Mouse (Mus musculus) intestine, embryonic 14.5 days (tissue): Measurements from ENCODE around the gene H2al1i. TPM values are rescaled to one million over a fixed set of nuclear protein-coding genes. Genes with fewer than 3 reads are reported as not detected.
"Not testable (repeated sequence)": the region's sequence is repeated elsewhere in the genome, so short reads cannot be mapped to it uniquely, and the experiment has no call there.

Experiments used
- ATAC-seq: fragments of 200-750 bp; cut with Nextera tagmentation; replicated peaks from 2 replicates; pipeline ENCODE4 v1.8.0; 2017; ENCODE audit warnings: low read depth, moderate number of reproducible peaks, moderate TSS enrichment, moderate library complexity; ENCODE audit not compliant: low FRiP score, low TSS enrichment
- DNase-seq: peaks from one replicate; pipeline ENCODE4 v3.0.0-alpha.2; 2018; ENCODE audit warnings: low spot score
- H3K27ac ChIP-seq: fragments of 300-500 bp; sonication (generic); 2 replicates; pipeline ENCODE4 v1.5.1; 2014; ENCODE audit warnings: low read depth, mild to moderate bottlenecking, control low read depth
- H3K27me3 ChIP-seq: fragments of 300-500 bp; sonication (generic); replicated peaks from 2 replicates; pipeline ENCODE4 v1.6.1; 2014; ENCODE audit warnings: low read length, control low read depth; ENCODE audit not compliant: control insufficient read depth, insufficient read depth
- H3K36me3 ChIP-seq: fragments of 300-500 bp; sonication (generic); 2 replicates; pipeline ENCODE4 v1.6.1; 2014; ENCODE audit warnings: low read length, control low read depth; ENCODE audit not compliant: control insufficient read depth, insufficient read depth
- H3K4me1 ChIP-seq: fragments of 300-500 bp; sonication (generic); replicated peaks from 2 replicates; pipeline ENCODE4 v1.6.1; 2014; ENCODE audit warnings: low read length, control low read depth, mixed read lengths; ENCODE audit not compliant: control insufficient read depth, insufficient read depth
- H3K4me2 ChIP-seq: fragments of 300-500 bp; sonication (generic); 2 replicates; pipeline ENCODE4 v1.6.1; 2014; ENCODE audit warnings: low read length
- H3K4me3 ChIP-seq: fragments of 300-500 bp; sonication (generic); 2 replicates; pipeline ENCODE4 v1.5.1; 2014; ENCODE audit warnings: low read depth, low read length, control low read depth, mixed read lengths
- H3K9ac ChIP-seq: fragments of 300-500 bp; sonication (generic); 2 replicates; pipeline ENCODE4 v1.6.1; 2014; ENCODE audit warnings: mild to moderate bottlenecking, low read length
- H3K9me3 ChIP-seq: fragments of 300-500 bp; sonication (generic); 2 replicates; pipeline ENCODE4 v1.6.1; 2016; ENCODE audit warnings: low read length, control low read depth; ENCODE audit not compliant: control insufficient read depth
- WGBS: fragments of 180-500 bp; shearing (Covaris S2); extraction: QIAGEN DNeasy Blood & Tissue Kit; methylation state at CpG from one replicate; pipeline ENCODE4 v1.1.7; 2014; 5-methylcytosine and 5-hydroxymethylcytosine counted together
- polyA plus RNA-seq: library from polyadenylated mRNA; unstranded; fragments of >200 nt; fragmentation: Nextera tagmentation; extraction: Ambion mirVana; gene quantifications from 2 replicates; pipeline ENCODE4 v1.2.1, GENCODE M21; 2014

Gene H2al1i
- polyA plus RNA-seq, 1 experiment from 2014 or later = not detected

- H3K4me2 ChIP-seq, DNase-seq, ATAC-seq, H3K27me3 ChIP-seq, H3K4me3 ChIP-seq, H3K36me3 ChIP-seq, H3K4me1 ChIP-seq, H3K9me3 ChIP-seq, H3K27ac ChIP-seq, H3K9ac ChIP-seq: not testable (repeated sequence)
- no CpG with 5 or more reads among the region's 3 CpGs for WGBS
Measured at GRCm38 (mm10) chrX:11311634-11312033, 12.8 kb upstream of the H2al1i start, which contains the start of gene H2al1e. Gene H2al1e (plus strand): TSS chrX:11311934.

- DNase-seq, H3K9ac ChIP-seq, ATAC-seq, H3K4me3 ChIP-seq, H3K27ac ChIP-seq, H3K27me3 ChIP-seq, H3K9me3 ChIP-seq, H3K4me2 ChIP-seq, H3K36me3 ChIP-seq, H3K4me1 ChIP-seq: not testable (repeated sequence)
- WGBS = no CpG with 5 or more reads among the region's 6 CpGs
Measured at GRCm38 (mm10) chrX:11314858-11315257, 9.6 kb upstream of the H2al1i start, which contains the start of gene H2al1f. Gene H2al1f (plus strand): TSS chrX:11315158.

- not testable (repeated sequence) for DNase-seq, H3K27me3 ChIP-seq, H3K4me3 ChIP-seq, ATAC-seq, H3K9ac ChIP-seq, H3K27ac ChIP-seq, H3K4me1 ChIP-seq, H3K9me3 ChIP-seq, H3K4me2 ChIP-seq, H3K36me3 ChIP-seq
- no CpG with 5 or more reads among the region's 3 CpGs for WGBS
Measured at GRCm38 (mm10) chrX:11317956-11318355, 6.5 kb upstream of the H2al1i start, which contains the start of gene H2al1g. Gene H2al1g (plus strand): TSS chrX:11318256.

GRCm38 (mm10) chrX:11321192-11321591, 3.3 kb upstream of the H2al1i start, which contains the start of gene H2al1h:
Gene H2al1h (plus strand): TSS chrX:11321492.
- H3K4me1 ChIP-seq, ATAC-seq, H3K4me3 ChIP-seq, H3K4me2 ChIP-seq, H3K36me3 ChIP-seq, H3K9ac ChIP-seq, DNase-seq, H3K27ac ChIP-seq, H3K9me3 ChIP-seq, H3K27me3 ChIP-seq: not testable (repeated sequence)
- no CpG with 5 or more reads among the region's 6 CpGs for WGBS

GRCm38 (mm10) chrX:11327522-11327921, 3.1 kb downstream of the H2al1i start, which contains the start of gene H2al1j:
Gene H2al1j (plus strand): TSS chrX:11327822.
- not testable (repeated sequence) for H3K36me3 ChIP-seq, H3K9ac ChIP-seq, DNase-seq, H3K4me2 ChIP-seq, H3K9me3 ChIP-seq, H3K27me3 ChIP-seq, ATAC-seq, H3K27ac ChIP-seq, H3K4me3 ChIP-seq, H3K4me1 ChIP-seq
- 88% methylated on average over 2 of the region's 2 CpGs for WGBS

- 65% methylated on average over 9 of the region's 9 CpGs for WGBS
- H3K9ac ChIP-seq = no peak overlapping the region
Measured at GRCm38 (mm10) chrX:11345762-11346161, 21.3 kb downstream of the H2al1i start.

GRCm38 (mm10) chrX:11346756-11347155, 22.3 kb downstream of the H2al1i start:
- Histone ChIP-seq H3K36me3 (no peaks in the 10 kb centered on the region), H3K4me3 (no peak overlapping the region), H3K4me2 (no peak overlapping the region), H3K4me1 (no peaks in the 10 kb centered on the region), H3K9ac (no peak overlapping the region), H3K27ac (no peak overlapping the region), H3K27me3 (no peaks in the 10 kb centered on the region), H3K9me3 (no peaks in the 10 kb centered on the region)
- DNase-seq (no peak), ATAC-seq (no peak)
- whole genome bisulfite sequencing = 95% methylated on average over 3 of the region's 3 CpGs

More at GRCm38 (mm10) chrX:11345762-11346161, 21.3 kb downstream of the H2al1i start:
- Histone ChIP-seq H3K4me2 (no peak overlapping the region), H3K4me3 (no peak overlapping the region), H3K9me3 (no peaks in the 10 kb centered on the region), H3K27ac (no peak overlapping the region), H3K4me1 (no peaks in the 10 kb centered on the region), H3K27me3 (no peaks in the 10 kb centered on the region), H3K36me3 (no peaks in the 10 kb centered on the region)
- ATAC-seq = no peak
- no peak for DNase-seq

GRCm38 (mm10) chrX:11360823-11361222, 36.4 kb downstream of the H2al1i start:
- no peak for ATAC-seq
- H3K4me3 ChIP-seq = no peak overlapping the region
- WGBS = 92% methylated on average over 6 of the region's 6 CpGs

GRCm38 (mm10) chrX:11361261-11361660, 36.8 kb downstream of the H2al1i start:
- H3K4me3 ChIP-seq = no peak overlapping the region
- no peaks in the 10 kb centered on the region for H3K4me1 ChIP-seq
- 0 out of 2 replicates have a peak, but pooled peaks cover 6% of the 10 kb centered on the region for H3K27me3 ChIP-seq
- H3K36me3 ChIP-seq = no peaks in the 10 kb centered on the region
- WGBS = 88% methylated on average over 2 of the region's 2 CpGs
- no peak overlapping the region for H3K4me2 ChIP-seq
- no peaks in the 10 kb centered on the region for H3K9me3 ChIP-seq
- ATAC-seq (no peak), DNase-seq (no peak)
- no peak overlapping the region for H3K9ac ChIP-seq
- H3K27ac ChIP-seq = no peak overlapping the region

More at GRCm38 (mm10) chrX:11360823-11361222, 36.4 kb downstream of the H2al1i start:
- Histone ChIP-seq H3K27me3 (0 out of 2 replicates have a peak, but pooled peaks cover 6% of the 10 kb centered on the region), H3K36me3 (no peaks in the 10 kb centered on the region), H3K9me3 (no peaks in the 10 kb centered on the region), H3K27ac (no peak overlapping the region), H3K4me2 (no peak overlapping the region), H3K9ac (no peak overlapping the region), H3K4me1 (no peaks in the 10 kb centered on the region)
- DNase-seq = no peak
